Mouse (Mus musculus): Measurements from ENCODE around the gene Sf1. TPM values are rescaled to one million over a fixed set of nuclear protein-coding genes. Genes with fewer than 3 reads are reported as not detected.

Sf1 gene
- polyA plus RNA-seq, 1 experiment from 2014 or later, result 132 TPM

- Histone ChIP-seq H3K9ac (replicated peaks; ENCODE audit: low read length) (0 out of 2 replicates have a peak overlapping the region, but pooled peaks have one; percentile 3), H3K27me3 (ENCODE audit: insufficient read depth, low read length) (no peaks in the 10 kb centered on the region), H3K9me3 (ENCODE audit: low read length) (no peaks in the 10 kb centered on the region), H3K36me3 (ENCODE audit: insufficient read depth, low read length) (peaks cover 27% of the 10 kb centered on the region), H3K4me2 (replicated peaks; ENCODE audit: low read depth, low read length) (no peak overlapping the region), H3K4me1 (ENCODE audit: insufficient read depth, low read length) (peaks cover 19% of the 10 kb centered on the region), H3K27ac (ENCODE audit: low read length) (peak overlapping the region; percentile 72; the same call in 1 of the 2 replicates), H3K4me3 (ENCODE audit: low read length) (no peak overlapping the region)
- peak; percentile 53; the same call in 1 of the 2 replicates for ATAC-seq (ENCODE audit: low FRiP score, low TSS enrichment)
- 19% methylated on average over 14 of the region's 14 CpGs for WGBS
These were observed 14.1 kb upstream of the Sf1 start for GRCm38 (mm10) chr19:6349215-6349983.

GRCm38 (mm10) chr19:6351431-6352106, 11.9 kb upstream of the Sf1 start:
- Histone ChIP-seq H3K9ac (replicated peaks; ENCODE audit: low read length) (0 out of 2 replicates have a peak overlapping the region, but pooled peaks have one; percentile 15), H3K4me3 (ENCODE audit: low read length) (no peak overlapping the region), H3K36me3 (ENCODE audit: insufficient read depth, low read length) (peaks cover 12% of the 10 kb centered on the region; the same call in 1 of the 2 replicates), H3K9me3 (ENCODE audit: low read length) (no peaks in the 10 kb centered on the region), H3K4me2 (replicated peaks; ENCODE audit: low read depth, low read length) (no peak overlapping the region), H3K27ac (ENCODE audit: low read length) (no peak overlapping the region), H3K27me3 (ENCODE audit: insufficient read depth, low read length) (no peaks in the 10 kb centered on the region), H3K4me1 (ENCODE audit: insufficient read depth, low read length) (peaks cover 19% of the 10 kb centered on the region)
- 70% methylated on average over 14 of the region's 14 CpGs for WGBS
- no peak for ATAC-seq (ENCODE audit: low FRiP score, low TSS enrichment)

GRCm38 (mm10) chr19:6352107-6352505, 11.4 kb upstream of the Sf1 start:
- H3K27ac ChIP-seq (ENCODE audit: low read length), result no peak overlapping the region
- H3K4me3 ChIP-seq (ENCODE audit: low read length), result no peak overlapping the region
- H3K27me3 ChIP-seq (ENCODE audit: insufficient read depth, low read length), result no peaks in the 10 kb centered on the region
- peaks cover 19% of the 10 kb centered on the region for H3K4me1 ChIP-seq (ENCODE audit: insufficient read depth, low read length)
- H3K9me3 ChIP-seq (ENCODE audit: low read length), result no peaks in the 10 kb centered on the region
- 91% methylated on average over 2 of the region's 2 CpGs for WGBS
- ATAC-seq (ENCODE audit: low FRiP score, low TSS enrichment), result no peak
- peaks cover 8% of the 10 kb centered on the region; the same call in 1 of the 2 replicates for H3K36me3 ChIP-seq (ENCODE audit: insufficient read depth, low read length)
- H3K4me2 ChIP-seq (replicated peaks; ENCODE audit: low read depth, low read length), result no peak overlapping the region
- H3K9ac ChIP-seq (replicated peaks; ENCODE audit: low read length), result no peak overlapping the region

DNA sequence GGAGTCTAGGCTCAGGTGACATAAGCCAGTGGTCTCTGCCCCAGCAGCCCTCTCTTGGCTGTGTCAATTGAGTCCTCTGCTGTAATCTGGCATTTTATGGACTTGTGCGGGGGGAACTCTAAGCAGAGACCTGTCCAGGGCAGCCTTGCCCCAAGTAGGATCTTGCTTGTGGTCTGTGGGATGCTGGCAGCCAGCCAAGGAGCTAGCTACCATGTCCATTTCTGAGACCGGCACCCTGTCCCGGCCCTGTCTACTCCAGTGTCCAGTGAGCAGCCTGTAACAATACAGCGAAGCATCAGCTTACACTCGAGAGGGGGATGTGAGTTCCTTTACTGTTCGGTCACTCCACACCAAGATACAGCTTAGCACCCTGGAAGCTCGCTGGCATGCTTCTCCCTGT, 9.5 kb upstream of the Sf1 start:
- WGBS, result 51% methylated on average over 7 of the region's 7 CpGs
- peak; percentile 18; the same call in 1 of the 2 replicates for ATAC-seq (ENCODE audit: low FRiP score, low TSS enrichment)
- H3K4me2 ChIP-seq (replicated peaks; ENCODE audit: low read depth, low read length), result no peak overlapping the region
- H3K9me3 ChIP-seq (ENCODE audit: low read length), result no peaks in the 10 kb centered on the region
- H3K9ac ChIP-seq (replicated peaks; ENCODE audit: low read length), result no peak overlapping the region
- H3K27me3 ChIP-seq (ENCODE audit: insufficient read depth, low read length), result no peaks in the 10 kb centered on the region
- H3K4me1 ChIP-seq (ENCODE audit: insufficient read depth, low read length), result peaks cover 8% of the 10 kb centered on the region
- no peak overlapping the region for H3K4me3 ChIP-seq (ENCODE audit: low read length)
- peaks cover 6% of the 10 kb centered on the region; the same call in 1 of the 2 replicates for H3K36me3 ChIP-seq (ENCODE audit: insufficient read depth, low read length)
- H3K27ac ChIP-seq (ENCODE audit: low read length), result no peak overlapping the region

GRCm38 (mm10) chr19:6361291-6361690, 2.2 kb upstream of the Sf1 start:
- Histone ChIP-seq H3K9ac (replicated peaks; ENCODE audit: low read length) (no peak overlapping the region), H3K27me3 (ENCODE audit: insufficient read depth, low read length) (no peaks in the 10 kb centered on the region)
- 92% methylated on average over 3 of the region's 3 CpGs for WGBS

GRCm38 (mm10) chr19:6363091-6363410, 439 bp upstream of the Sf1 start:
- Histone ChIP-seq H3K4me3 (ENCODE audit: low read length) (peak overlapping the region; percentile 98), H3K4me2 (replicated peaks; ENCODE audit: low read depth, low read length) (peak overlapping the region; percentile 72), H3K4me1 (ENCODE audit: insufficient read depth, low read length) (peaks cover 23% of the 10 kb centered on the region), H3K27ac (ENCODE audit: low read length) (peak overlapping the region; percentile 88), H3K9ac (replicated peaks; ENCODE audit: low read length) (peak overlapping the region; percentile 71), H3K27me3 (ENCODE audit: insufficient read depth, low read length) (no peaks in the 10 kb centered on the region), H3K36me3 (ENCODE audit: insufficient read depth, low read length) (peaks cover 28% of the 10 kb centered on the region), H3K9me3 (ENCODE audit: low read length) (no peaks in the 10 kb centered on the region)
- ATAC-seq (ENCODE audit: low FRiP score, low TSS enrichment), result no peak
- 1% methylated on average over 11 of the region's 11 CpGs for WGBS

More at GRCm38 (mm10) chr19:6361291-6361690, 2.2 kb upstream of the Sf1 start:
- no peak for ATAC-seq (ENCODE audit: low FRiP score, low TSS enrichment)
- H3K27ac ChIP-seq (ENCODE audit: low read length), result no peak overlapping the region
- no peak overlapping the region for H3K4me3 ChIP-seq (ENCODE audit: low read length)
- H3K4me1 ChIP-seq (ENCODE audit: insufficient read depth, low read length), result peaks cover 18% of the 10 kb centered on the region
- H3K9me3 ChIP-seq (ENCODE audit: low read length), result no peaks in the 10 kb centered on the region
- no peak overlapping the region for H3K4me2 ChIP-seq (replicated peaks; ENCODE audit: low read depth, low read length)
- H3K36me3 ChIP-seq (ENCODE audit: insufficient read depth, low read length), result peaks cover 13% of the 10 kb centered on the region

GRCm38 (mm10) chr19:6364317-6364725, 831 bp downstream of the Sf1 start:
- H3K4me1 ChIP-seq (ENCODE audit: insufficient read depth, low read length), result peaks cover 23% of the 10 kb centered on the region
- WGBS, result under 1% methylated on average over 51 of the region's 55 CpGs

GRCm38 (mm10) chr19:6364842-6365241, 1.4 kb downstream of the Sf1 start:
- Histone ChIP-seq H3K4me1 (ENCODE audit: insufficient read depth, low read length) (peaks cover 23% of the 10 kb centered on the region), H3K27me3 (ENCODE audit: insufficient read depth, low read length) (no peaks in the 10 kb centered on the region), H3K9me3 (ENCODE audit: low read length) (no peaks in the 10 kb centered on the region), H3K36me3 (ENCODE audit: insufficient read depth, low read length) (peaks cover 41% of the 10 kb centered on the region), H3K4me2 (replicated peaks; ENCODE audit: low read depth, low read length) (peak overlapping the region; percentile 94), H3K9ac (replicated peaks; ENCODE audit: low read length) (peak overlapping the region; percentile 99), H3K4me3 (ENCODE audit: low read length) (peak overlapping the region; percentile 98), H3K27ac (ENCODE audit: low read length) (peak overlapping the region; percentile 98)
- no peak for ATAC-seq (ENCODE audit: low FRiP score, low TSS enrichment)
- 1% methylated on average over 2 of the region's 2 CpGs for WGBS

More at GRCm38 (mm10) chr19:6364317-6364725, 831 bp downstream of the Sf1 start:
- Histone ChIP-seq H3K4me3 (ENCODE audit: low read length) (peak overlapping the region; percentile 98), H3K4me2 (replicated peaks; ENCODE audit: low read depth, low read length) (peak overlapping the region; percentile 94), H3K27me3 (ENCODE audit: insufficient read depth, low read length) (no peaks in the 10 kb centered on the region), H3K27ac (ENCODE audit: low read length) (peak overlapping the region; percentile 98), H3K9ac (replicated peaks; ENCODE audit: low read length) (peak overlapping the region; percentile 99), H3K9me3 (ENCODE audit: low read length) (no peaks in the 10 kb centered on the region), H3K36me3 (ENCODE audit: insufficient read depth, low read length) (peaks cover 38% of the 10 kb centered on the region)
- no peak; the same call in 1 of the 2 replicates for ATAC-seq (ENCODE audit: low FRiP score, low TSS enrichment)

- no peak overlapping the region for H3K4me2 ChIP-seq (replicated peaks; ENCODE audit: low read depth, low read length)
- peaks cover 80% of the 10 kb centered on the region for H3K36me3 ChIP-seq (ENCODE audit: insufficient read depth, low read length)
- WGBS, result 93% methylated on average over 2 of the region's 2 CpGs
- H3K4me3 ChIP-seq (ENCODE audit: low read length), result no peak overlapping the region
- no peak for ATAC-seq (ENCODE audit: low FRiP score, low TSS enrichment)
- no peaks in the 10 kb centered on the region for H3K9me3 ChIP-seq (ENCODE audit: low read length)
- no peak overlapping the region for H3K9ac ChIP-seq (replicated peaks; ENCODE audit: low read length)
- no peaks in the 10 kb centered on the region for H3K27me3 ChIP-seq (ENCODE audit: insufficient read depth, low read length)
- H3K4me1 ChIP-seq (ENCODE audit: insufficient read depth, low read length), result peaks cover 12% of the 10 kb centered on the region
- H3K27ac ChIP-seq (ENCODE audit: low read length), result no peak overlapping the region
These were observed 6.7 kb downstream of the Sf1 start for GRCm38 (mm10) chr19:6370175-6370574.

- no peak overlapping the region for H3K27ac ChIP-seq (ENCODE audit: low read length)
- 94% methylated on average over 3 of the region's 3 CpGs for WGBS
- H3K4me2 ChIP-seq (replicated peaks; ENCODE audit: low read depth, low read length), result no peak overlapping the region
- H3K36me3 ChIP-seq (ENCODE audit: insufficient read depth, low read length), result peaks cover 86% of the 10 kb centered on the region
- H3K4me3 ChIP-seq (ENCODE audit: low read length), result no peak overlapping the region
- no peak for ATAC-seq (ENCODE audit: low FRiP score, low TSS enrichment)
- no peaks in the 10 kb centered on the region for H3K9me3 ChIP-seq (ENCODE audit: low read length)
- no peak overlapping the region for H3K9ac ChIP-seq (replicated peaks; ENCODE audit: low read length)
- no peaks in the 10 kb centered on the region for H3K4me1 ChIP-seq (ENCODE audit: insufficient read depth, low read length)
- H3K27me3 ChIP-seq (ENCODE audit: insufficient read depth, low read length), result no peaks in the 10 kb centered on the region
These were observed 8.9 kb downstream of the Sf1 start for GRCm38 (mm10) chr19:6372433-6372832.

Measured in kidney, embryonic 16.5 days (tissue).